Mouse (Mus musculus): ENCODE measurements around the gene Naa10. TPM values are rescaled to one million over a fixed set of nuclear protein-coding genes. Genes with fewer than 3 reads are reported as not detected.

Gene Naa10
- polyA plus RNA-seq, 1 experiment: 174 TPM

DNA sequence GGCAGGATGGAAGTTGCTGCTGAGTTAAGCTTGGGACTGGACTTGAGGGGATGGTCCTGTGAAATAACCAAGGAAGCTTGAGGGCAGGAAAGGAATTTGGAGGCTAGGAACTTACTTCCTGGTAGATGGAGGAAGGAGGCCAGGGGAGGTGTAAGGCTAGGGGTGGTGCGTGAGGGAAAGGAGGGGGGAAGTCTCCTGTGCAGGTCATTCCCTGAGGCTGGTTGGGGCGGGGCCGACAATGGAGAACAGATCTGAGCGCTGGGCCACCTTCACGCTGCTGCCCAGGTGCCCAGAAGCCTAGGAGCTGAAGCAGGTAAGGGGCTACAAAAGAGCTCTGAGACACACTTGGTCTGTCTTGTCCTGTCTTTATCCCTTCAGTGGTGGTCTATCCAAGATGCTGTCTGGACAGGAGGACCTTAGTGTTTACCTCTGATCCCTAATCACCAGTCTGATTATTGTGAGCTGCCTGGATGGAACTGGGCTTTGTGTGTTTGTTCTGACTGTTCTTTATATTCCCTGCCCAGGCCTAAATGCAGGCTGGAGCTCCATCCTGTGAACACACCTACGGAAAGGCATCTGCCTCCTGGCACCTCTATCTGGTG lies 30.1 kb downstream of the Naa10 start, which contains the start of gene Avpr2:
TSS of gene Avpr2 (plus strand) at position 552 of the 602 bp plus-strand sequence.
- no peak for TF ChIP-seq FLI1 (IDR thresholded peaks at IDR 0.05; ENCODE audit: low read length)
- no peak for TF ChIP-seq GATA1 (IDR thresholded peaks at IDR 0.05; ENCODE audit: borderline replicate concordance, low read length)
- H3K36me3 ChIP-seq (replicated peaks; ENCODE audit: low read length): peaks cover 44% of the 10 kb centered on the region

DNA sequence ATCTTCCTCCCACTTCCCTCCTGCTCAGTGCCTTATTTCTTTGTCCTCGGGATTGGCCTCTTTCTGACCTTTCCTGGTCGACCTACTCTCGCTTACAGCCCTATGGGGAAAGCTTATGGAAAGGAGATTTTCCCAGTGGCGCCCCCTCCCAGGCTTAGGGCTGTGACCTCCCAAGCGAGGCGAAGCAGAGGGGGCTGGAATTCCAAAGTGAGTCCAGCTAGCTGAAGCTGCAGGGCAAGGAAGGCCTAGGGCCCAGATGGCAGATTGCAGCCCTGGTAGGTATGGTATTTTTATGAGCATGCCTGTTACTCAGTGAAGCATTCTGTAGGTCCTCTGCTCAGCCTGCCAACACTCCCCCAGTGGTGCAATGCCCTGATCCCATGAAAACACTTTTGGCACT lies 40.3 kb downstream of the Naa10 start:
- Histone ChIP-seq H3K27me3 (replicated peaks) (peaks cover 56% of the 10 kb centered on the region), H3K4me1 (peaks cover 12% of the 10 kb centered on the region), H3K36me3 (replicated peaks; ENCODE audit: low read length) (no peaks in the 10 kb centered on the region), H3K4me3 (replicated peaks) (no peak overlapping the region), H3K9me3 (no peaks in the 10 kb centered on the region)
- TF ChIP-seq FLI1 (IDR thresholded peaks at IDR 0.05; ENCODE audit: low read length): no peak
- TF ChIP-seq GATA1 (IDR thresholded peaks at IDR 0.05; ENCODE audit: borderline replicate concordance, low read length): no peak

More for the DNA sequence above, 30.1 kb downstream of the Naa10 start, which contains the start of gene Avpr2:
- Histone ChIP-seq H3K9me3 (no peaks in the 10 kb centered on the region), H3K4me3 (replicated peaks) (no peak within 1 kb of the TSS), H3K4me1 (no peaks in the 10 kb centered on the region; the same call in 1 of the 2 replicates), H3K27me3 (replicated peaks) (peaks cover 32% of the 10 kb centered on the region)

DNA sequence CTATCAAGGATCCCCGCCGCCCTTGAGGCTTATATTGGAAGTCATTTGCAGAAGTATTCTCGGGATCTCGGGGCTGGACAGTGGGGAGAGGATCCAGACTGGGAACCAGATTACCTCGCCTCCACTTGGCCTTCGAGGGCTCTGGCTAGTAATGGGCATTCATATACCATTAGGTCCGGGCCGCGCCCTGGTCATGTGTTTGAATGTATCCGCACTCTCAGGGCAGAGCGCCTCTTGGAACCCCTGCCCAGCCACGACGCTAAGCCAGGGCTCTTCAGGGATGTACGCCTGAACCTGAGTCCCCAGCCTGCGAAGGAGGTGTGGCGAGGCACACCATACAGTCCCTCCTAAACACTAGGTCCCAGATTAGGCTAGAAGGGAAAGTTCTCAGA lies 40.7 kb downstream of the Naa10 start:
- H3K36me3 ChIP-seq (replicated peaks; ENCODE audit: low read length): no peaks in the 10 kb centered on the region
- peaks cover 60% of the 10 kb centered on the region for H3K27me3 ChIP-seq (replicated peaks)
- H3K4me3 ChIP-seq (replicated peaks): peak overlapping the region; percentile 91
- peaks cover 12% of the 10 kb centered on the region for H3K4me1 ChIP-seq
- no peaks in the 10 kb centered on the region for H3K9me3 ChIP-seq
- TF ChIP-seq GATA1 (IDR thresholded peaks at IDR 0.05; ENCODE audit: borderline replicate concordance, low read length) (no peak), FLI1 (IDR thresholded peaks at IDR 0.05; ENCODE audit: low read length) (no peak)

DNA sequence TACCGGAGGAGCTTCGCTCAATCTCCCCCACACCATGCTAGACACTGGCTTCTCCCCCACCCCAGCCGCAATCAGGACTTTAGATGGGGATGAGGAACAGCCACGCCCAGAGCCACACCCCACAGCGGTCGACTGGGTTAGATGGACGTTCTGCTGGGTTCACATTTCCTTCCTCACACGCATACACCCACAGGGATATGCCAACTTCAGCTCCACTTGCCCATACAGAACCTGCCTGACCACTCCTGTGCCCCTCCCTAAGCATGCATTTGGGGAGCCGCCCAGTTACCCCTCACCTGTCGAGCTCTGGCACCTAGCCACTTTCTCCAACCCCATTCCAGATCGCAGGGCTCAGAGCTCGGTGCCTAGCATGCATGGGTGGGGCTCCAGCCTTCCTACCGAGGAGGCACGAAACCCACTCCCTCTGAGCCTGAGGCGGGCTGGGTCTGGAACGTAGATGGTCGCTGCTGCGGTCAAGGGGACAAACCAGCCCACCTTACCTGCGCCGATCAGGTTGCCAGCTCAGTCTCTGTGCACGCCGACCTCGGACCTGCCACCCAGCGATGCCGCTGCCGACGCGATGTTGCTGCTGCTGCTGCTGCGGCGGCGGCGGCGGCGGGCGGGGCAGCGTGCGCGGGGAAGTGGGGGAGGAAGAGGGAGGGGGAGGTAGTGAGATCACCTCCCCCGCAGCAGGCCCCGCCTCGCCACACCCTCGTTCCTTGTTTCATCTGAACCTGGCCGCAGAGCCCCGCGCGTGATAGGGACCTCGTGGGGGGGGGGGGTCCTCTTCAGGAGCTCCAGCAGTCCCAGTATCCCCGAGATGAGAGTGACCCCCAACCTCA lies 41.3 kb downstream of the Naa10 start:
- TF ChIP-seq GATA1 (IDR thresholded peaks at IDR 0.05; ENCODE audit: borderline replicate concordance, low read length): no peak
- no peak for TF ChIP-seq FLI1 (IDR thresholded peaks at IDR 0.05; ENCODE audit: low read length)
- Histone ChIP-seq H3K9me3 (no peaks in the 10 kb centered on the region), H3K36me3 (replicated peaks; ENCODE audit: low read length) (no peaks in the 10 kb centered on the region), H3K27me3 (replicated peaks) (peaks cover 66% of the 10 kb centered on the region), H3K4me1 (peaks cover 12% of the 10 kb centered on the region), H3K4me3 (replicated peaks) (peak overlapping the region; percentile 91)

DNA sequence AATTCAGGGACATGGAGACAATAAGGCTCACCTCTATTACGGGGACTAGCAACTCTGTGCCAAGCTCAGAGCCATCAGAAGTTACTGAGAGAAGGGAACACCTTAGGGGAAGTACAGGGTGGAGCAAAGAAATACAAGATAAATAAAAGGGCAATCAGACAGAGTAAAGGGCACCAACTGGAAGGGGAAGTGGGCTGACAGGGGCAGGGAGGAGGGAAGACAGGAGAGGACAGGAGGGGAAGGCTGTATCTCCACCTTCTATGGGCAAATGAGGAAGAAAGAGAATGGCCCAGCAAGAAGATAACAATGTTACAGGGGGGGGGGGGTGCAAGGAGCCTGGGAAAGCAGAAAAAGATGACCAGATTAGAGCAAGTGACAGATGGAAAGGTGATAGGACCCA lies 44.7 kb downstream of the Naa10 start:
- H3K36me3 ChIP-seq (replicated peaks; ENCODE audit: low read length): no peaks in the 10 kb centered on the region
- no peak for TF ChIP-seq FLI1 (IDR thresholded peaks at IDR 0.05; ENCODE audit: low read length)
- no peak for TF ChIP-seq GATA1 (IDR thresholded peaks at IDR 0.05; ENCODE audit: borderline replicate concordance, low read length)
- H3K27me3 ChIP-seq (replicated peaks): peaks cover 73% of the 10 kb centered on the region
- H3K4me3 ChIP-seq (replicated peaks): no peak overlapping the region
- peaks cover 12% of the 10 kb centered on the region for H3K4me1 ChIP-seq
- no peaks in the 10 kb centered on the region for H3K9me3 ChIP-seq

DNA sequence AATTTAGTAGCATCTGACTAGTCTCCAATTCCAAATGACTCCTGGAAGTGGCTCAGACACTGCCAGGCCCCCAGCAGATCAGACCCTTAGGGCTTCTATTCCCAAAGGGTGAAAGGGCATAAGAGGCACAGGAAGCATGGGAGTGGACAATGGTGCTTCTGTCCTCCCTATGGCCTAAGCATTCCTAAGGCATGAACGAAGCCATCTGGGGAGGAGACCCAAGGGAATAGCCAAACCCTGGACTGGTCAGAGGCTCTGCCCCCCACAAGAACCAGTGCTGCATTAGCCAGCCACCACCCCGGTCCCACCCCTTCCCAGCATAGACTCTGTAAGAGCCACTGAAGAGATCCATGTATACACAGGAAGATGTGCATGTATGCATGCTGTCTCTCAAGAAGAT lies 45.9 kb downstream of the Naa10 start:
- Histone ChIP-seq H3K4me3 (replicated peaks) (no peak overlapping the region), H3K9me3 (no peaks in the 10 kb centered on the region), H3K27me3 (replicated peaks) (peaks cover 66% of the 10 kb centered on the region), H3K4me1 (peaks cover 9% of the 10 kb centered on the region), H3K36me3 (replicated peaks; ENCODE audit: low read length) (no peaks in the 10 kb centered on the region)
- TF ChIP-seq FLI1 (IDR thresholded peaks at IDR 0.05; ENCODE audit: low read length) (no peak), GATA1 (IDR thresholded peaks at IDR 0.05; ENCODE audit: borderline replicate concordance, low read length) (no peak)

DNA sequence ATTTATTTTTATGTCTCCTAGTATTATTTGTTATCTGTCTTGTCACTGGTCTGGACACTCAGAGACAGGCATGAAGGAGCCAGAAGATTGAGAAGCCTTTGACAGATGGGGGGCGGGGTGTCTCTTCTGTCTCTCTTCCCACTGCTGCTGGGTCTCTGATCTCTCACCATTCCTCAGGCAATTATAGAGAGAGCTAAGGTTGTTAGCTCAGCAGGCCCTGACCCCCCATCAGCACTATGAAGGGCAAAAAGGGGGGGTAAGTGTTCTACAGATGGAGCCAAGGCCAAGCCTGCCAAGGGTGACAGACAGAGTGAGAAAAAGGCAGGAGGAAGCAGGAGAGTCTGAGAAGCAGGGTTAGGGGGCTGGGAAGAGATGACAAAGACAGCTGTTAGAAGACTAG lies 49.8 kb downstream of the Naa10 start:
- TF ChIP-seq GATA1 (IDR thresholded peaks at IDR 0.05; ENCODE audit: borderline replicate concordance, low read length) (no peak), FLI1 (IDR thresholded peaks at IDR 0.05; ENCODE audit: low read length) (no peak)
- Histone ChIP-seq H3K4me1 (no peaks in the 10 kb centered on the region), H3K27me3 (replicated peaks) (peaks cover 40% of the 10 kb centered on the region), H3K4me3 (replicated peaks) (no peak overlapping the region), H3K36me3 (replicated peaks; ENCODE audit: low read length) (no peaks in the 10 kb centered on the region), H3K9me3 (no peaks in the 10 kb centered on the region)

DNA sequence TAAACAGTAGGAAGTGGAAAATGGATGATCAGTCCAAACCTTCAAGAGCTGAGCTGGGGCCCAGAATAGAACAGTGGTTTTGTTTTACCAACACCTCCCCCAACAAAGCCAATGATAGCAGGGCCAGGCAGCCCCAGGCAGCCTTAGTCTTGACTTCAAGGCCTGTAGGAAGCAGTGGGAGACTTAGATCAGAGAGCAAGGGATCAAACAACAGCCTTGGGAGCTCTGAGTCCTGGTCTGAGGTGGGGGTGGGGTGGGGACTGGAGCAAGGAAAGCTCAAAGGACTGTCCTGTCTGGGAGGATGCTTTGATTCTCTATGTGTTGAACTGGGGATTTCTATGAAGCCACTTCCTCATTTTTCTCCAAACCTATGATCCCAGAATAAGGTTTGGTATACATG lies 50.3 kb downstream of the Naa10 start:
- Histone ChIP-seq H3K36me3 (replicated peaks; ENCODE audit: low read length) (no peaks in the 10 kb centered on the region), H3K4me3 (replicated peaks) (no peak overlapping the region), H3K4me1 (no peaks in the 10 kb centered on the region), H3K27me3 (replicated peaks) (peaks cover 37% of the 10 kb centered on the region), H3K9me3 (no peaks in the 10 kb centered on the region)
- no peak for TF ChIP-seq GATA1 (IDR thresholded peaks at IDR 0.05; ENCODE audit: borderline replicate concordance, low read length)
- TF ChIP-seq FLI1 (IDR thresholded peaks at IDR 0.05; ENCODE audit: low read length): no peak

DNA sequence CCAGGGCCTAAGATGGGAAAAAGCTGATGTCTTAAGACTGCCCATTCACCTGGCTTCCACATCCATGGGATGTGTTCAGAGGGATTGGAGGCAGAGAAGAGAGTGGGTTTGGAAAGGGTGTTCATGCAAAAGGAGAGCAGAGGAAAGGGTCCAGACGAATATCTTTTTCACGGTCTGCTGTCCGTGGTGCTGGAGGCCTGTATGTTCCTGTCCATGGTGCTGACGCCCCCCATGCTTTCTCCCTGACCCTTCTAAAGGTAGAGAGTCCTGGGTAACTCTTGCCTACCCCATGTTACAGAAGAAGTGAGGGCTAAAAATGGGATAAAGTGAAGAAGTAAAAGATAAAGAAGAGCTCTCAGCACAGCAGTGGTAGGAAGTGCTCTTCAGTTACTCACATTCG lies 52.4 kb downstream of the Naa10 start:
- Histone ChIP-seq H3K4me1 (no peaks in the 10 kb centered on the region), H3K9me3 (no peaks in the 10 kb centered on the region), H3K36me3 (replicated peaks; ENCODE audit: low read length) (no peaks in the 10 kb centered on the region), H3K27me3 (replicated peaks) (peaks cover 32% of the 10 kb centered on the region), H3K4me3 (replicated peaks) (no peak overlapping the region)
- TF ChIP-seq GATA1 (IDR thresholded peaks at IDR 0.05; ENCODE audit: borderline replicate concordance, low read length): no peak
- no peak for TF ChIP-seq FLI1 (IDR thresholded peaks at IDR 0.05; ENCODE audit: low read length)

DNA sequence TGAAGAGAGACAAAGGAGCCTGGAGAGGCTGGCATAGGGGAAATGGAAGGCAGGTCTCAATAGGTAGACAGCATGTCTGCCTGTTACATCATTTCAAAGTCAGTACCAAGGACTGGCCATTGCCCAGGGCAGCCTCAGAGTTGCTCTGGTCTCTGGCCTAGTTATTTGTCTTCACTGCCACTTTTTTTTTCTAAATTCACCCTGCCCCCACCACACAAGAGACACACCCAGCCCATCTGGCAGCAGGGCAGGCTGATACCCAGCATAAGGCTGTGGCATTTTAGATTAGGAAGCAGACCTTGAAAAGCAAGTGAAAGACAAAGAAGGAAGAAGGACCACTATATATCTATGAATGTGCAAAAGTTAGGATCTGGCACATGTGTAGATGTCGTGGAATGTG lies 53.9 kb downstream of the Naa10 start:
- no peak for TF ChIP-seq FLI1 (IDR thresholded peaks at IDR 0.05; ENCODE audit: low read length)
- no peak for TF ChIP-seq GATA1 (IDR thresholded peaks at IDR 0.05; ENCODE audit: borderline replicate concordance, low read length)
- H3K36me3 ChIP-seq (replicated peaks; ENCODE audit: low read length): no peaks in the 10 kb centered on the region
- H3K9me3 ChIP-seq: no peaks in the 10 kb centered on the region
- no peaks in the 10 kb centered on the region for H3K4me1 ChIP-seq
- H3K27me3 ChIP-seq (replicated peaks): peaks cover 36% of the 10 kb centered on the region
- H3K4me3 ChIP-seq (replicated peaks): no peak overlapping the region
